Mouse (Mus musculus): ENCODE data around the gene 4930568D16Rik.

DNA sequence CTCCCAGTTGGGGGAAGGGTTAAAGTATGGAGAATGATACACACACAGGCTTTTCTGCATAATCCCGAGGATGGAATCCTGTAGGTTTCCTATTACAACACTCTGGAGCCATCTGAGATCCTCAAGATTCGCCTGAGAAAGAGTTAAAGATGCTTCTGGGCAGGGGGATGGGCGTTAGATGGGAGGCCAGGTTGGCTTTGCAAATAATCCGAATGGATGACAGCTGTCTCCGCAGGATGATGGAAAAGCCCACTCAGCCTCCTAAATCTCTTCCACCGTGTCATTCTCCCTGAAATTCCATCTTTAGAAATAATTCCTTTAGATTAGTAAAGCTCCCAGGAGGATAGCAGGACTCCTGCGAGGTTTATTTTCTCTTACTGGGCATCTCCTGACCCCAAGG lies 31.9 kb downstream of the 4930568D16Rik start:
- TF ChIP-seq CTCF (IDR thresholded peaks at IDR 0.05; ENCODE audit: low read depth, low read length), result no peak
- TF ChIP-seq POLR2A (IDR thresholded peaks at IDR 0.05; ENCODE audit: extremely low read depth, insufficient read depth, low read length), result no peak
